Mouse (Mus musculus) thymus, adult 2 months (tissue): ENCODE measurements around the gene Acta1.

Experiments used
- CTCF ChIP-seq: fragments of 200-500 bp; IDR thresholded peaks from 2 replicates; pipeline ENCODE4 v1.5.1; 2012; ENCODE audit warnings: mild to moderate bottlenecking, control low read depth, low read length, moderate library complexity, borderline replicate concordance; ENCODE audit not compliant: control insufficient read depth, poor library complexity, insufficient read depth; ENCODE audit errors: extremely low read depth
- POLR2A ChIP-seq: fragments of 200-500 bp; IDR thresholded peaks from 2 replicates; pipeline ENCODE4 v1.6.1; 2012; ENCODE audit warnings: mild to moderate bottlenecking, low read length, control low read depth, moderate library complexity; ENCODE audit not compliant: control insufficient read depth, poor library complexity, insufficient read depth; ENCODE audit errors: extremely low read depth

DNA sequence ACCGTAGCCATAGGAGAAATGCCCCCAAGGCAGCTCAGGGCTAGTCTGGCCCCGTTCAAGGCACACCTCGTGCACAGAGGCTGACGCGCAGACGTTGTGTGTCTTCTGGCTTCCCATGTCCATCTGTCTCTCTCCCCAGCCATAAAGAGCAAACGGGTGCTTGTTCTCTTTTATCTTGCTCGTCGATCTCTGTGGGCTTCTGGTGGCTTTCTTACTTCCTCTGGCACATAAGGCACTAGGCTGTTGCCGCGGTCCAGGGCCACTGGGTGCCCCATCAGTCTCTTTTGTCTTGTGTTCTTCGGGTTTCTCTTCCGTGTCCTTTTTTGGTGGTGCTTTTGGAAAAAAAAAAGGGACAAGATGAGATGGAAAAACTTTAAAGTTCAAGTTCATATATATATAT lies 49.4 kb downstream of the Acta1 start:
- TF ChIP-seq CTCF (no peak), POLR2A (no peak)
